Mouse (Mus musculus) stomach, postnatal 0 days (tissue): Measurements from ENCODE around the gene Chrna1. TPM values are rescaled to one million over a fixed set of nuclear protein-coding genes. Genes with fewer than 3 reads are reported as not detected.

Experiments
- ATAC-seq: fragments of 200-750 bp; cut with Nextera tagmentation; 2 replicates; pipeline ENCODE4 v1.8.0; 2017; ENCODE audit not compliant: low FRiP score, low TSS enrichment
- DNase-seq: peaks from one replicate; pipeline ENCODE4 v3.0.0-alpha.2; 2016; ENCODE audit warnings: low spot score
- H3K27ac ChIP-seq: fragments of 300-500 bp; sonication (generic); replicated peaks from 2 replicates; pipeline ENCODE4 v1.5.1; 2014; ENCODE audit warnings: mild to moderate bottlenecking, control low read depth
- H3K27me3 ChIP-seq: fragments of 300-500 bp; sonication (generic); 2 replicates; pipeline ENCODE4 v1.6.1; 2014; ENCODE audit warnings: low read length; ENCODE audit not compliant: control insufficient read depth, insufficient read depth
- H3K36me3 ChIP-seq: fragments of 300-500 bp; sonication (generic); 2 replicates; pipeline ENCODE4 v1.6.1; 2014; ENCODE audit warnings: low read length, mixed read lengths; ENCODE audit not compliant: control insufficient read depth, insufficient read depth
- H3K4me1 ChIP-seq: fragments of 300-500 bp; sonication (generic); replicated peaks from 2 replicates; pipeline ENCODE4 v1.6.1; 2014; ENCODE audit warnings: antibody characterized with exemption; ENCODE audit not compliant: control insufficient read depth, insufficient read depth
- H3K4me2 ChIP-seq: fragments of 300-500 bp; sonication (generic); replicated peaks from 2 replicates; pipeline ENCODE4 v1.6.1; 2014; ENCODE audit warnings: low read depth, mild to moderate bottlenecking, control low read depth, moderate library complexity
- H3K4me3 ChIP-seq: fragments of 300-500 bp; sonication (generic); 2 replicates; pipeline ENCODE4 v1.5.1; 2014; ENCODE audit warnings: low read depth, low read length, control low read depth
- H3K9ac ChIP-seq: fragments of 300-500 bp; sonication (generic); 2 replicates; pipeline ENCODE4 v1.6.1; 2014; ENCODE audit warnings: mild to moderate bottlenecking, low read length, control low read depth, mixed read lengths
- H3K9me3 ChIP-seq: fragments of 300-500 bp; sonication (generic); 2 replicates; pipeline ENCODE4 v1.6.1; 2016; ENCODE audit warnings: low read length; ENCODE audit not compliant: control insufficient read depth
- CTCF ChIP-seq: IDR thresholded peaks from 2 replicates; pipeline ENCODE4 v1.5.1; 2016; ENCODE audit warnings: antibody characterized with exemption, low read depth, mild to moderate bottlenecking, moderate library complexity
- EP300 ChIP-seq: optimal IDR thresholded peaks from 2 replicates; pipeline ENCODE3; 2016; ENCODE audit warnings: antibody characterized with exemption
- WGBS: fragments of 180-500 bp; shearing (Covaris S2); extraction: QIAGEN DNeasy Blood & Tissue Kit; methylation state at CpG from one replicate; pipeline ENCODE4 v1.1.7; 2014; 5-methylcytosine and 5-hydroxymethylcytosine counted together
- polyA plus RNA-seq: library from polyadenylated mRNA; unstranded; fragments of >200 nt; fragmentation: Nextera tagmentation; extraction: Ambion mirVana; gene quantifications from 2 replicates; pipeline ENCODE4 v1.2.1, GENCODE M21; 2015

Gene Chrna1
- polyA plus RNA-seq, 1 experiment from 2014 or later = 0.59 TPM

DNA sequence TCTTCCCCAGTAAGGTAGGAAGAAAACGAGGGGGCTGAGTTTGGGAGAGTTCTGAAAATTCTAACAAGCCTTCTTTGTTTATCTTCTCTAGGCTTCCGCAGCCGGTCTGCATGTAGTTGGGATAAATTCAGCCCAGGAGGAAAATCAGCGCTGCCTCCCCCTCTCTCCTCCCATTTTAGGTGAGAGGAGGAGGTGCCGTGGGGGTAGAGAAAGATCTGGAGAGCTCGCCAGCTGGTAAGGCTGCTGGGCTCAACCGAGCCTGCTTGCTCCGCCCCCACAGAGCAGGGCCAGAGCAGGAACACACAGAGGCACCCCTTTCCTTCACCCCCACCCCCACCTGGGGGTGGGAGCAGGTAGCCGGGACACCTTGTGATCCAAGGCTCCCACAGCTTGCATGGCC, 16.6 kb upstream of the Chrna1 start:
- no peaks in the 10 kb centered on the region for H3K27me3 ChIP-seq
- DNase-seq (peak; percentile 54), ATAC-seq (peak; percentile 65; the same call in 1 of the 2 replicates)
- no peaks in the 10 kb centered on the region for H3K9me3 ChIP-seq
- H3K9ac ChIP-seq = peak overlapping the region; percentile 27; the same call in 1 of the 2 replicates
- H3K4me3 ChIP-seq = 0 out of 2 replicates have a peak overlapping the region, but pooled peaks have one; percentile 2
- TF ChIP-seq CTCF (no peak), EP300 (no peak)
- H3K36me3 ChIP-seq = no peaks in the 10 kb centered on the region
- WGBS = 10% methylated on average over 9 of the region's 9 CpGs
- H3K4me2 ChIP-seq = peak overlapping the region; percentile 37
- peak overlapping the region; percentile 53 for H3K27ac ChIP-seq
- peaks cover 6% of the 10 kb centered on the region; the same call in 1 of the 2 replicates for H3K4me1 ChIP-seq

DNA sequence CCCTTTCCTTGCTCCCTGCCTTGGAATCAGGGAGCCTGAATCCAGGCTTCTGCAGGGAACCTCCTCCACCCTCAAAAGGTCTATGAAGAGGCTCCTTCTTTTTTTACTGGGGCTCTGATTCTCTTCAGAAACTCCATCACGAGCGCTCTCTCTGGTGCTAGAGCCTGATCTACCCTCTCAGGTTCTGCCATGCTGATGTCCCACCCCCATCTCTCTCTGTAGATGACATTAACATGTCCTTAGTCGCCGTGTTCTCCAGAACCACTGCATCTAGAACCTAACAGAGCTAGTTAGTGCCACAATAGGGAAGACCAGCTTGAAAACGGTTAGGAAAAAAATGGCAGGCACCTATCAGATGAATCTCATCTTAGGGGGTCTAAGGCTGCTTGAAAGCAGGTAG, 16.2 kb upstream of the Chrna1 start:
- 0 out of 2 replicates have a peak overlapping the region, but pooled peaks have one; percentile 2 for H3K4me3 ChIP-seq
- H3K27ac ChIP-seq = peak overlapping the region; percentile 53
- DNase-seq (no peak), ATAC-seq (no peak)
- WGBS = 50% methylated on average over 5 of the region's 5 CpGs
- H3K4me1 ChIP-seq = peaks cover 7% of the 10 kb centered on the region; the same call in 1 of the 2 replicates
- peak overlapping the region; percentile 27; the same call in 1 of the 2 replicates for H3K9ac ChIP-seq
- peak overlapping the region; percentile 37 for H3K4me2 ChIP-seq
- TF ChIP-seq CTCF (no peak), EP300 (no peak)
- no peaks in the 10 kb centered on the region for H3K27me3 ChIP-seq
- no peaks in the 10 kb centered on the region for H3K36me3 ChIP-seq
- H3K9me3 ChIP-seq = no peaks in the 10 kb centered on the region

DNA sequence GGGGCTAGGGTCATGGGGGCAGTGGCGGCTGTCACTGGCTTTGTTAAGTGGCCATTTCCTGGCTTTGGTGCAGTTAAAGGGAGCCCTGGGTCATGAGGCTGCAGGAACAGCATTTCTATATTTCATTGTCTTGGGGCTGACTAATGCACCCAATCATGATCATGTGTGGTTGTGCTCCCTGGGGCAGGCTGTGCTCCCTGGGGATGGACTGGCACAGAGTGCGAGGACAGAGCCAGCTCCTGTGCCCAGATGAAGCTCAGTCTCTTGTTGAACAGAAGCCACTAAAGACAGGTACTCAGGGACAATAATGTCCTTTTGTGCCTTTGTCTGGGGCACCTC, 12.9 kb upstream of the Chrna1 start:
- Histone ChIP-seq H3K4me2 (0 out of 2 replicates have a peak overlapping the region, but pooled peaks have one; percentile 1), H3K4me3 (no peak overlapping the region), H3K27ac (peak overlapping the region; percentile 82), H3K36me3 (no peaks in the 10 kb centered on the region), H3K27me3 (no peaks in the 10 kb centered on the region), H3K9me3 (no peaks in the 10 kb centered on the region), H3K4me1 (peaks cover 8% of the 10 kb centered on the region; the same call in 1 of the 2 replicates), H3K9ac (no peak overlapping the region)
- DNase-seq (no peak), ATAC-seq (no peak)
- 55% methylated on average over 2 of the region's 2 CpGs for WGBS
- no peak for TF ChIP-seq CTCF
- TF ChIP-seq EP300 = no peak

DNA sequence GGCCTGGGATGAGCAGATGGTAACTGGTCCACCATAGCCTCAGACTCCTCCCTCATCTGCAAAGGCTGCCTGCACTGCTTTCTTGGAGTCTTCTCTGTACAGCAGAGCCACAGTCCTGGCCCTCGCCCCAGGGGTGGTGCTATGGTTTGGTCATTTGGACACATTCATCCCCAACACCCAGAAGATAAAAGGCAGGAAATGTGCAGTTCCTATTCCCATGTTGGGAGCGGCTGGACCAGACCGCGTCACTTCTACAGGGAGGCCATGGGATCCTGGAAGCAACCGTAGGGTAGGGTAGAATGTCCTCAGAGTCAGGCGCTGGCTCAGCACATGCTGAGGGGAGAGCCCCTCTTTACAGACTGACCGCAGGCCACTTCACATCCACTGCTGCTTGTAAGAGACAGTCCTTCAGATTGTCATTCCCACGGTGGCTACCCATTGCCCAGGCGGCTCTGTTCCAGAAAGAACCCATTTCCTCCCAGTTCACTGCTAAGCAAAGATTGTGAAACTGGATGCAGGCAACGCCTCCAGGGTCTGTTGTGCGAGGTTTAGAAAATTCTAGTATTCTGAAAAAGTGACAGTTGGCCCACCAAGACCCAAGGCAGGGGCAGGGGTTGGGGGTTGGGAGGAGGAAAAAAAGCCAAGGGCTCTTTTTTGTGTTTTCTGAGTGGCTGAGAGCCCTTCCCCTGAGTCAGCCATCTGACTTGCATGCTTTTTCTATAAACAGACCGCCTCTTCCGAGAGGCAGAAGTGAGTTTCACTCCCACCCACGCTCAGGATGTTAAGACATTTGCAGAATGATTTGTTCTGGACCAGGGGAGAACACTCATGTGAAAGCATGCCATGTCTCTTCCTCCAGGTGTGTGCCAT, 12.3 kb upstream of the Chrna1 start:
- Histone ChIP-seq H3K4me3 (no peak overlapping the region), H3K9ac (no peak overlapping the region), H3K36me3 (no peaks in the 10 kb centered on the region), H3K27ac (peak overlapping the region; percentile 82), H3K9me3 (no peaks in the 10 kb centered on the region), H3K4me2 (peak overlapping the region; percentile 12; the same call in 1 of the 2 replicates), H3K4me1 (peaks cover 8% of the 10 kb centered on the region; the same call in 1 of the 2 replicates), H3K27me3 (no peaks in the 10 kb centered on the region)
- DNase-seq = no peak
- TF ChIP-seq EP300 (no peak), CTCF (no peak)
- WGBS = 52% methylated on average over 14 of the region's 14 CpGs
- no peak; the same call in 1 of the 2 replicates for ATAC-seq

DNA sequence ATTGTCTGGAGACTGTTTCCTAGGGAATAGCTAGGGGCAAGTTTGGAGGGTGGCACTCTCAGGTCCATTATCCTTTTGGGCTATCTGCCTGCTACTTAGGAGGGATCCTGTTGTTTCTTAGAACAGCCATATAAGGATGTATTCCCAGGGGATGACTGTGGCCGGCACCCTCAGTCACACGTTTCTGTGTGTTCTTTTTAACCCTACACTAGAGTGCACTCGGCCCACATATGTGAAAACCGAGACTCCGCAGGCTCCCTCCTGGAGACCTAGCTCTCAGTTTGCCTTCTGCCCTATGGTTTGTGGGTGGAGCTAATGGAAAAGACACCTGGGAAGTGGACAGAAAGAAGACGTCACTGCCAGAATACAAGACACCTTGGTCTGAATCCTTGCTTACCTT, 11.1 kb upstream of the Chrna1 start:
- no peak for DNase-seq
- no peak overlapping the region; the same call in 1 of the 2 replicates for H3K27ac ChIP-seq
- H3K27me3 ChIP-seq = no peaks in the 10 kb centered on the region

DNA sequence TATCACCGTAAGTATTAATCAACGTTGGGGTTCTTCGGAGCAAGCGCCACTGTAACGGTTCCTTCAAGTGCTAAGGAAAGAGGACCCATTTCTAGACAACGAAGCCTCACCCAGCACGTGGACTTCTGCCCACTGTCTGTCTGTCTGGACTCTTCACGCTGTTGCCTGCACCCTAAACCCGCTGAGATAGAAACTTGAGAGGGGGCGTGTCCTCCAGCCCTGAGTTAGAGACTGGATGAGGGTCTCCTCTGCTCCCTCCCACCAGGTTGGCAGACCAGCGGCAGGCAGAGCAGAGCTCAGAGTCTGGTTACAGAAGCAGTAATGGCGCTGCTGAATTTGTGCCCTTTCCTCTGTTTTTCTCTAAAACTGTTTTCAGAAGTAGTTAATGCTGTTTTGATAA, 10.0 kb upstream of the Chrna1 start:
- TF ChIP-seq EP300 = no peak
- TF ChIP-seq CTCF = no peak
- H3K27ac ChIP-seq = peak overlapping the region; percentile 35; the same call in 1 of the 2 replicates
- no peaks in the 10 kb centered on the region for H3K9me3 ChIP-seq
- DNase-seq = no peak
- 16% methylated on average over 12 of the region's 12 CpGs for WGBS
- no peaks in the 10 kb centered on the region for H3K36me3 ChIP-seq
- peak overlapping the region; percentile 36 for H3K4me2 ChIP-seq
- H3K27me3 ChIP-seq = no peaks in the 10 kb centered on the region
- ATAC-seq = no peak
- H3K4me1 ChIP-seq = peaks cover 8% of the 10 kb centered on the region; the same call in 1 of the 2 replicates
- H3K9ac ChIP-seq = no peak overlapping the region
- H3K4me3 ChIP-seq = peak overlapping the region; percentile 8; the same call in 1 of the 2 replicates

More for the DNA sequence above, 11.1 kb upstream of the Chrna1 start:
- 50% methylated on average over 6 of the region's 6 CpGs for WGBS
- TF ChIP-seq CTCF = no peak
- no peak for TF ChIP-seq EP300
- Histone ChIP-seq H3K4me1 (peaks cover 8% of the 10 kb centered on the region; the same call in 1 of the 2 replicates), H3K4me3 (no peak overlapping the region), H3K9me3 (no peaks in the 10 kb centered on the region), H3K4me2 (no peak overlapping the region), H3K9ac (no peak overlapping the region), H3K36me3 (no peaks in the 10 kb centered on the region)
- ATAC-seq = no peak
